Mouse (Mus musculus): ENCODE measurements around the gene Bms1. TPM values are rescaled to one million over a fixed set of nuclear protein-coding genes. Genes with fewer than 3 reads are reported as not detected.

The Bms1 gene
- polyA plus RNA-seq, 1 experiment from 2014 or later: 42.5 TPM

DNA sequence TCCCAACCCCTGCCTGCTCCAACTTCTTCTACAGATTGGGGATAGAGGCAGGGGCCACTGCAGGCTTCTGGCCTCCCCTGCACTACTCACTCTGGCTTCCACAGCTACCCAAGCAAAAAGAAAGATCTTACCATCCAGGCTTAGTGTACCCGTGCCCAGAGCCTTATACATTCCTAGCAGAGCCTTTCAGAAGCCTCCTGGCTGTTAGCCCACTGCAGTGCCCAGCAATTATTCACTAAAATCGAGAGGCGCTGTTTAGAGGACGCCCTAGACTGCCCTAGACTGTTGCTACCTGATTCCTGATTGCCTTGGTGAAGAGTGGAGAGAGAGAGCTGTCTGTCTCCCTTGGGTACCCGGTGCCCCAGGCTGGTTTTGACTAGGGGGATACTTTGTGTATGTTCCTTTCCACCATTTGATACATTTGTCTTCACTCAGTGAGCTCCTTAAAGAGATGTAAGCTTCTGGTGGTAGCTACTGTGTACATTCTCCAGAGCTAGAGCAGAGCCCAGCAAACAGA is 83.3 kb downstream of the Bms1 start:
- no peaks in the 10 kb centered on the region for H3K27me3 ChIP-seq
- no peak for TF ChIP-seq CTCF (IDR thresholded peaks at IDR 0.05)
- no peak for DNase-seq (ENCODE audit: low read depth, low spot score)
- peak; percentile 28 for ATAC-seq
- ChIA-PET POLR2A (no interaction called here), CTCF (interaction anchor here (0.8 to 1.4 kb wide), 3 partner anchors 9 to 143 kb away, joined by 3 to 5 read pairs (median 4); no protein-coding TSS in a partner anchor)
- in situ Hi-C loops (cut with MboI; ENCODE audit: low pct_unique_long_range_greater_than_20kb): no loop called here

- DNase-seq (ENCODE audit: low read depth, low spot score) (no peak), ATAC-seq (no peak)
- no peak for TF ChIP-seq CTCF (IDR thresholded peaks at IDR 0.05)
- POLR2A ChIA-PET: no interaction called here
- in situ Hi-C loops (cut with MboI; ENCODE audit: low pct_unique_long_range_greater_than_20kb): no loop called here
- no peaks in the 10 kb centered on the region for H3K27me3 ChIP-seq
- CTCF ChIA-PET: no interaction called here
These were observed 85.4 kb downstream of the Bms1 start for GRCm38 (mm10) chr6:118333861-118334260.

Other genes starting within 250 kb of the Bms1 start
- 0.10 TPM for gene Ret, start 221.8 kb downstream of the Bms1 start, polyA plus RNA-seq (2021)
- 5.8 TPM for gene Zfp248, start 36.1 kb upstream of the Bms1 start, polyA plus RNA-seq (2021)
- 3.3 TPM for gene Zfp9, start 59.8 kb upstream of the Bms1 start, polyA plus RNA-seq (2021)
- 12.2 TPM for gene Ankrd26, start 142.8 kb upstream of the Bms1 start, polyA plus RNA-seq (2021)

All from Patski (cell line).